Mouse (Mus musculus) cerebellum, adult 18-20 months (tissue): ENCODE data around the gene Farsb.

Source experiments
- DNase-seq, 2 experiments: peaks; one replicate each; pipeline ENCODE4 v3.0.0; 2021

Gene Farsb

GRCm38 (mm10) chr1:78483430-78483829, 5.3 kb downstream of the Farsb start:
- no peak for DNase-seq

- no peak for DNase-seq
These were observed 16.3 kb downstream of the Farsb start for GRCm38 (mm10) chr1:78472441-78472840.

GRCm38 (mm10) chr1:78454659-78455058, 34.0 kb downstream of the Farsb start:
- DNase-seq = peak; percentile 44 to 53

GRCm38 (mm10) chr1:78453886-78454285, 34.8 kb downstream of the Farsb start:
- no peak for DNase-seq

- DNase-seq = no peak
These were observed 36.2 kb downstream of the Farsb start for GRCm38 (mm10) chr1:78452544-78452943.

GRCm38 (mm10) chr1:78451070-78451854, 37.4 kb downstream of the Farsb start:
- no peak for DNase-seq

- DNase-seq = no peak
These were observed 40.6 kb downstream of the Farsb start for GRCm38 (mm10) chr1:78448091-78448490.

- DNase-seq = no peak
These were observed 42.0 kb downstream of the Farsb start for GRCm38 (mm10) chr1:78446742-78447141.

GRCm38 (mm10) chr1:78446232-78446631, 42.5 kb downstream of the Farsb start:
- no peak for DNase-seq

- no peak for DNase-seq
These were observed 45.6 kb downstream of the Farsb start for GRCm38 (mm10) chr1:78443056-78443455.

GRCm38 (mm10) chr1:78440716-78441115, 48.0 kb downstream of the Farsb start:
- no peak for DNase-seq

- no peak for DNase-seq
These were observed 51.5 kb downstream of the Farsb start for GRCm38 (mm10) chr1:78437150-78437549.

- DNase-seq = no peak
These were observed 52.3 kb downstream of the Farsb start for GRCm38 (mm10) chr1:78436445-78436844.

GRCm38 (mm10) chr1:78435967-78436366, 52.7 kb downstream of the Farsb start:
- DNase-seq = no peak

GRCm38 (mm10) chr1:78433472-78433871, 55.2 kb downstream of the Farsb start:
- no peak for DNase-seq

- no peak for DNase-seq
These were observed 59.8 kb downstream of the Farsb start for GRCm38 (mm10) chr1:78428851-78429250.

GRCm38 (mm10) chr1:78426841-78427240, 61.9 kb downstream of the Farsb start:
- DNase-seq = no peak

- DNase-seq = no peak
These were observed 62.6 kb downstream of the Farsb start for GRCm38 (mm10) chr1:78425793-78426700.

GRCm38 (mm10) chr1:78425309-78425708, 63.4 kb downstream of the Farsb start:
- no peak for DNase-seq

- DNase-seq = no peak
These were observed 63.8 kb downstream of the Farsb start for GRCm38 (mm10) chr1:78424848-78425247.

- no peak for DNase-seq
These were observed 66.1 kb downstream of the Farsb start for GRCm38 (mm10) chr1:78422576-78422975.

GRCm38 (mm10) chr1:78421749-78422148, 66.9 kb downstream of the Farsb start:
- no peak for DNase-seq

GRCm38 (mm10) chr1:78420271-78420670, 68.4 kb downstream of the Farsb start:
- no peak for DNase-seq

- peak; percentile 87 to 88 for DNase-seq
These were observed 69.1 kb downstream of the Farsb start for GRCm38 (mm10) chr1:78419593-78419992.
